Mouse (Mus musculus): ENCODE measurements around the gene Olfr142. TPM values are rescaled to one million over a fixed set of nuclear protein-coding genes. Genes with fewer than 3 reads are reported as not detected.
"Not testable (repeated sequence)": the region's sequence is repeated elsewhere in the genome, so short reads cannot be mapped to it uniquely, and the experiment has no call there.

Olfr142 gene
- not detected for total RNA-seq (2021)

DNA sequence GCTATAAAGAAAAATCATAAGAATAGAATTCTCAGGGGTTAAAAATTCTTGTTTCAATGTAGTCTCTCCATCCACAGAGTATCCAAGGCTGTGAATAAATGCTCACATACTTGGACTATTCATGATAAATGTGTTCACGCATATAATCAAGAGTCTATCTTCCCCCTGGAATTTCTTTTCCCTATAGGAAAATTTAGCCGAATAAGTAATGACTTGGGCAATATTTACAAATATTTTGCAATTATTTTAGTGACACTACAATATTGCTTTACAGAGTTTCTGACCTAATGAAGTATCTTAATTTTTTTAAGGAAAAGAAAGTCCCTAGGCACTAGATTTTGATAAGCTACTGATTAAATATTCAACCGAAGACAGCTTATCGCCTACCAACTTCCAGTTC lies at the start of gene Olfr142:
TSS of gene Olfr142 (minus strand) at position 101 of the 400 bp plus-strand sequence.
- intact Hi-C loops (cut with DNase I): no loop called here
- no peak for DNase-seq

DNA sequence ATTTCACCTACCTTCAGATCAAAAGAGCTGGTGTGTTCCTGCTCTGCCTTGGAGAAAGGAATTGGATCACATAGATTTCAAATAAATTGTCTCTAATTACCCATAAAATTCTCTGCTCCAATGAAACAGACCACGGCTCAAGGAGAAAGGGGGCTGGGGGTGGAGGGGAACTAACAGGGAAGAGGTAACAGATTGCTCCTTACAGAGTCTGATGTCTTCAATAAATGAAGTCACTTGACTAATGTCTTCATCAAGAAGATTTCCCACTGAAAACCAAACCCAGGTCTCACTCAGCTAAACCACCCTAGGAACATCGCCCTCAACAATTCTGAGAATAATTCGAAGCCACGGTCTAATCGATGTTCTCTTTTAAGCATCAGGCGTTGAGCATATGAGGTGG lies 35.3 kb upstream of the Olfr142 start, which contains the start of gene Olfr1272:
TSS of gene Olfr1272 (minus strand) at position 101 of the 400 bp plus-strand sequence.
- intact Hi-C loops (cut with DNase I): no loop called here
- no peak for DNase-seq

DNA sequence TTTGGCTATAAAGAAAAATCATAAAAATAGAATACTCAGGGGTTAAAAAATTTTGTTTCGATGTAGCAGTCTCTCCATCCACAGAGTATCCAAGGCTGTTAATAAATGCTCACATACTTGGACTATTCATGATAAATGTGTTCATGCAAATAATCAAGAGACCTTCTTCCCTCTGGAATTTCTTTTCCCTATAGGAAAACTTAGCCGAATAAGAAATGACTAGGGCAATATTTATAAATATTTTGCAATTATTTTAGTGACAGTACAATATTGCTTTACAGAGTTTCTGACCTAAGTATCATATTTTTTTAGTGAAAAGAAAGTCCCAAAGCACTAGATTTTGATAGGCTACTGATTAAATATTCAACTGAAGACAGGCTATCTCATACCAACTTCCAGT lies 13.5 kb upstream of the Olfr142 start, which contains the start of gene Olfr1271:
TSS of gene Olfr1271 (minus strand) at position 101 of the 400 bp plus-strand sequence.
- intact Hi-C loops (cut with DNase I): no loop called here
- no peak for DNase-seq

DNA sequence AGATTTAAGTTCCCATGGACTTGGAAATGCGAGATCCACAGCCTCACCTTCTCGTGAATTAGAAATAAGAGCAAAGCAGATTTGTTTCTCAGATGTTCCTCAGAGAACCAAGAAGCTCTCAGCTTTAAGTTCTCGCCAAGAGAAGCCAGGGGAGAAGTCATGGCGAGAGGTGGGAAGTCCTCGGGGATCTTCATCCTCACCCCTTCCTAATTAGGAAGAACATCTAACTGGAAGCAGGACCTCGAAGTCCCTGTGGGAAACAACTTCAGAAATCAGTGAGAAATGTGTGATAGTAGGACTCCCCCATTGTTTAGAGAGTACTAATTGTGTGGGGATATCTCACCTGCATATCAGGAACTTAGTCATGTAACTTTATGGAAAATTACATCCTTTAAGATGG lies 33.0 kb downstream of the Olfr142 start, which contains the start of gene Olfr1506:
TSS of gene Olfr1506 (minus strand) at position 101 of the 400 bp plus-strand sequence.
- intact Hi-C loops (cut with DNase I); DNase-seq: not testable (repeated sequence)

Other genes starting within 250 kb of the Olfr142 start
- not detected for gene Olfr1263, start 245.5 kb downstream of the Olfr142 start, total RNA-seq (2021)
- gene Olfr1264, start 232.0 kb downstream of the Olfr142 start, total RNA-seq (2021): not detected
- not detected for gene Olfr1265, start 222.3 kb downstream of the Olfr142 start, total RNA-seq (2021)
- gene Olfr140, start 194.0 kb downstream of the Olfr142 start, total RNA-seq (2021): not detected
- not detected for gene Olfr1269, start 136.2 kb downstream of the Olfr142 start, total RNA-seq (2021)
- gene Olfr32, start 115.3 kb downstream of the Olfr142 start, total RNA-seq (2021): not detected
- gene Olfr1270, start 104.5 kb downstream of the Olfr142 start, total RNA-seq (2021): not detected
- gene Olfr1506, start 33.1 kb downstream of the Olfr142 start, total RNA-seq (2021): not detected
- gene Olfr1271, start 13.4 kb upstream of the Olfr142 start, total RNA-seq (2021): not detected
- gene Olfr1272, start 35.2 kb upstream of the Olfr142 start, total RNA-seq (2021): not detected
- gene Gm13769, start 64.6 kb upstream of the Olfr142 start, total RNA-seq (2021): under 1 TPM in 1 of 2 experiments, not detected in 1; 0.11 TPM
- gene Olfr1274-ps, start 141.1 kb upstream of the Olfr142 start, total RNA-seq (2021): not detected

All from heart, postnatal 36 days (tissue).